Mouse (Mus musculus): Measurements from ENCODE around the gene Tmtc2.

- TF ChIP-seq CTCF (IDR thresholded peaks at IDR 0.05; ENCODE audit: extremely low read depth, insufficient read depth, insufficient read length, insufficient replicate concordance) (no peak), POLR2A (IDR thresholded peaks at IDR 0.05; ENCODE audit: low read depth, low read length) (no peak)
Measured at GRCm38 (mm10) chr10:105531080-105531894, 43.0 kb downstream of the Tmtc2 start.

Data from spleen, adult 2 months (tissue).